Mouse (Mus musculus): Measurements from ENCODE around the gene Aym1. TPM values are rescaled to one million over a fixed set of nuclear protein-coding genes. Genes with fewer than 3 reads are reported as not detected.
A peak's percentile ranks its signal among the peaks of the same experiment; 100 is the strongest.

Aym1 gene
- not detected in 2 replicates for polyA plus RNA-seq (2012; ENCODE audit: insufficient read depth, insufficient read length, low replicate concordance, missing spikeins)

GRCm38 (mm10) chr5:113357186-113357585 is at the start of gene Aym1:
Gene Aym1 (plus strand): TSS chr5:113357294.
- no peak within 1 kb of the TSS for H3K4me3 ChIP-seq (ENCODE audit: insufficient read depth, low read depth, low read length)
- 35% methylated on average over 5 of the region's 6 CpGs for WGBS
- no peak within 1 kb of the TSS for H3K27ac ChIP-seq (ENCODE audit: insufficient read depth, low read depth, low read length)
- no peak for TF ChIP-seq CTCF (IDR thresholded peaks at IDR 0.05; ENCODE audit: insufficient read depth, low read depth, low read length)
- TF ChIP-seq POLR2A (IDR thresholded peaks at IDR 0.05; ENCODE audit: insufficient read depth, low read depth, low read length), result no peak
- peaks cover 15% of the 10 kb centered on the region for H3K4me1 ChIP-seq (ENCODE audit: control insufficient read depth, insufficient read depth, low read length)

GRCm38 (mm10) chr5:113309491-113310376 is 47.4 kb upstream of the Aym1 start:
- TF ChIP-seq CTCF (IDR thresholded peaks at IDR 0.05; ENCODE audit: insufficient read depth, low read depth, low read length), result no peak
- no peak for TF ChIP-seq POLR2A (IDR thresholded peaks at IDR 0.05; ENCODE audit: insufficient read depth, low read depth, low read length)
- 38% methylated on average over 22 of the region's 22 CpGs for WGBS
- H3K4me1 ChIP-seq (ENCODE audit: control insufficient read depth, insufficient read depth, low read length), result peaks cover 43% of the 10 kb centered on the region
- H3K4me3 ChIP-seq (ENCODE audit: insufficient read depth, low read depth, low read length), result peak overlapping the region; percentile 85
- peak overlapping the region; percentile 92 for H3K27ac ChIP-seq (ENCODE audit: insufficient read depth, low read depth, low read length)

- H3K27ac ChIP-seq (ENCODE audit: insufficient read depth, low read depth, low read length), result peak within 1 kb of the TSS; percentile 92
- TF ChIP-seq POLR2A (IDR thresholded peaks at IDR 0.05; ENCODE audit: insufficient read depth, low read depth, low read length), result peak; percentile 76
- TF ChIP-seq CTCF (IDR thresholded peaks at IDR 0.05; ENCODE audit: insufficient read depth, low read depth, low read length), result 0 out of 2 replicates have a peak, but pooled peaks have one; percentile 12
- peaks cover 37% of the 10 kb centered on the region for H3K4me1 ChIP-seq (ENCODE audit: control insufficient read depth, insufficient read depth, low read length)
- peak within 1 kb of the TSS; percentile 85 for H3K4me3 ChIP-seq (ENCODE audit: insufficient read depth, low read depth, low read length)
- WGBS, result 1% methylated on average over 53 of the region's 53 CpGs
These were observed 46.6 kb upstream of the Aym1 start, which contains the start of gene Sgsm1 for GRCm38 (mm10) chr5:113310377-113311003. Gene Sgsm1 (minus strand): TSS chr5:113310786.

GRCm38 (mm10) chr5:113313998-113314397 is 43.1 kb upstream of the Aym1 start:
- Histone ChIP-seq H3K4me3 (ENCODE audit: insufficient read depth, low read depth, low read length) (no peak overlapping the region), H3K4me1 (ENCODE audit: control insufficient read depth, insufficient read depth, low read length) (peaks cover 14% of the 10 kb centered on the region), H3K27ac (ENCODE audit: insufficient read depth, low read depth, low read length) (no peak overlapping the region)
- TF ChIP-seq POLR2A (IDR thresholded peaks at IDR 0.05; ENCODE audit: insufficient read depth, low read depth, low read length) (no peak), CTCF (IDR thresholded peaks at IDR 0.05; ENCODE audit: insufficient read depth, low read depth, low read length) (peak; percentile 91)
- WGBS, result 1% methylated on average over 24 of the region's 24 CpGs

GRCm38 (mm10) chr5:113323784-113324638 is 33.1 kb upstream of the Aym1 start:
- Histone ChIP-seq H3K4me3 (ENCODE audit: insufficient read depth, low read depth, low read length) (peak overlapping the region; percentile 4; the same call in 1 of the 2 replicates), H3K4me1 (ENCODE audit: control insufficient read depth, insufficient read depth, low read length) (peaks cover 6% of the 10 kb centered on the region), H3K27ac (ENCODE audit: insufficient read depth, low read depth, low read length) (no peak overlapping the region)
- 10% methylated on average over 38 of the region's 38 CpGs for WGBS
- TF ChIP-seq CTCF (IDR thresholded peaks at IDR 0.05; ENCODE audit: insufficient read depth, low read depth, low read length), result no peak
- no peak for TF ChIP-seq POLR2A (IDR thresholded peaks at IDR 0.05; ENCODE audit: insufficient read depth, low read depth, low read length)

- no peak overlapping the region for H3K27ac ChIP-seq (ENCODE audit: insufficient read depth, low read depth, low read length)
- no peak overlapping the region for H3K4me3 ChIP-seq (ENCODE audit: insufficient read depth, low read depth, low read length)
- H3K4me1 ChIP-seq (ENCODE audit: control insufficient read depth, insufficient read depth, low read length), result no peaks in the 10 kb centered on the region
- TF ChIP-seq POLR2A (IDR thresholded peaks at IDR 0.05; ENCODE audit: insufficient read depth, low read depth, low read length) (no peak), CTCF (IDR thresholded peaks at IDR 0.05; ENCODE audit: insufficient read depth, low read depth, low read length) (no peak)
- 90% methylated on average over 8 of the region's 8 CpGs for WGBS
These were observed 27.6 kb upstream of the Aym1 start for GRCm38 (mm10) chr5:113329463-113329862.

GRCm38 (mm10) chr5:113330202-113330601 is 26.9 kb upstream of the Aym1 start:
- Histone ChIP-seq H3K27ac (ENCODE audit: insufficient read depth, low read depth, low read length) (no peak overlapping the region), H3K4me3 (ENCODE audit: insufficient read depth, low read depth, low read length) (no peak overlapping the region), H3K4me1 (ENCODE audit: control insufficient read depth, insufficient read depth, low read length) (peaks cover 7% of the 10 kb centered on the region; the same call in 1 of the 2 replicates)
- TF ChIP-seq POLR2A (IDR thresholded peaks at IDR 0.05; ENCODE audit: insufficient read depth, low read depth, low read length) (no peak), CTCF (IDR thresholded peaks at IDR 0.05; ENCODE audit: insufficient read depth, low read depth, low read length) (no peak)
- WGBS, result 88% methylated on average over 3 of the region's 3 CpGs

- peaks cover 12% of the 10 kb centered on the region for H3K4me1 ChIP-seq (ENCODE audit: control insufficient read depth, insufficient read depth, low read length)
- no peak overlapping the region for H3K4me3 ChIP-seq (ENCODE audit: insufficient read depth, low read depth, low read length)
- WGBS, result 44% methylated on average over 12 of the region's 12 CpGs
- no peak for TF ChIP-seq POLR2A (IDR thresholded peaks at IDR 0.05; ENCODE audit: insufficient read depth, low read depth, low read length)
- TF ChIP-seq CTCF (IDR thresholded peaks at IDR 0.05; ENCODE audit: insufficient read depth, low read depth, low read length), result no peak
- H3K27ac ChIP-seq (ENCODE audit: insufficient read depth, low read depth, low read length), result no peak overlapping the region
These were observed 24.9 kb upstream of the Aym1 start for GRCm38 (mm10) chr5:113332239-113332638.

Measured in olfactory bulb, adult 2 months (tissue).